Mouse (Mus musculus): ENCODE measurements around the gene Nfkbib. TPM values are rescaled to one million over a fixed set of nuclear protein-coding genes. Genes with fewer than 3 reads are reported as not detected.

Gene Nfkbib
- total RNA-seq, 2 experiments from 2014 or later = 32.1 to 33.5 TPM

- no peak for DNase-seq (ENCODE audit: extremely low spot score in 1 of 2, low spot score in 1 of 2)
These were observed 5.9 kb upstream of the Nfkbib start for GRCm38 (mm10) chr7:28773163-28773562.

- no peak for DNase-seq (ENCODE audit: extremely low spot score in 1 of 2, low spot score in 1 of 2)
These were observed 4.6 kb upstream of the Nfkbib start for GRCm38 (mm10) chr7:28771867-28772266.

GRCm38 (mm10) chr7:28770309-28770708, 3.0 kb upstream of the Nfkbib start:
- DNase-seq (ENCODE audit: extremely low spot score in 1 of 2, low spot score in 1 of 2) = no peak

- no peak for DNase-seq (ENCODE audit: extremely low spot score in 1 of 2, low spot score in 1 of 2)
These were observed 2.2 kb upstream of the Nfkbib start for GRCm38 (mm10) chr7:28769414-28769958.

- no peak for DNase-seq (ENCODE audit: extremely low spot score in 1 of 2, low spot score in 1 of 2)
These were observed 402 bp downstream of the Nfkbib start for GRCm38 (mm10) chr7:28766910-28767309.

- peak; percentile 85 to 87 for DNase-seq (ENCODE audit: extremely low spot score in 1 of 2, low spot score in 1 of 2)
These were observed 986 bp downstream of the Nfkbib start, which contains the start of gene Sirt2 for GRCm38 (mm10) chr7:28766173-28766879. Gene Sirt2 (plus strand): TSS chr7:28766735.

- DNase-seq (ENCODE audit: extremely low spot score in 1 of 2, low spot score in 1 of 2) = no peak
These were observed 2.1 kb downstream of the Nfkbib start for GRCm38 (mm10) chr7:28765211-28765610.

GRCm38 (mm10) chr7:28761907-28762306, 5.4 kb downstream of the Nfkbib start:
- DNase-seq (ENCODE audit: extremely low spot score in 1 of 2, low spot score in 1 of 2) = no peak

GRCm38 (mm10) chr7:28758623-28759022, 8.7 kb downstream of the Nfkbib start:
- no peak for DNase-seq (ENCODE audit: extremely low spot score in 1 of 2, low spot score in 1 of 2)

GRCm38 (mm10) chr7:28756079-28756478, 11.2 kb downstream of the Nfkbib start, which contains the start of gene Ccer2:
Gene Ccer2 (plus strand): TSS chr7:28756174.
- no peak for DNase-seq (ENCODE audit: extremely low spot score in 1 of 2, low spot score in 1 of 2)

GRCm38 (mm10) chr7:28749935-28750334, 17.4 kb downstream of the Nfkbib start:
- no peak for DNase-seq (ENCODE audit: extremely low spot score in 1 of 2, low spot score in 1 of 2)

GRCm38 (mm10) chr7:28741709-28742438, 25.4 kb downstream of the Nfkbib start, which contains the start of the genes Mrps12 and Sars2:
Gene Mrps12 (minus strand): TSS chr7:28741820.
Gene Sars2 (plus strand): TSS chr7:28741992.
- peak; percentile 92 to 96 for DNase-seq (ENCODE audit: extremely low spot score in 1 of 2, low spot score in 1 of 2)

GRCm38 (mm10) chr7:28741368-28741708, 26.0 kb downstream of the Nfkbib start:
- no peak for DNase-seq (ENCODE audit: extremely low spot score in 1 of 2, low spot score in 1 of 2)

- DNase-seq (ENCODE audit: extremely low spot score in 1 of 2, low spot score in 1 of 2) = no peak
These were observed 26.4 kb downstream of the Nfkbib start for GRCm38 (mm10) chr7:28740949-28741348.

GRCm38 (mm10) chr7:28739829-28740228, 27.5 kb downstream of the Nfkbib start:
- no peak for DNase-seq (ENCODE audit: extremely low spot score in 1 of 2, low spot score in 1 of 2)

- no peak for DNase-seq (ENCODE audit: extremely low spot score in 1 of 2, low spot score in 1 of 2)
These were observed 31.6 kb downstream of the Nfkbib start for GRCm38 (mm10) chr7:28735701-28736100.

- no peak for DNase-seq (ENCODE audit: extremely low spot score in 1 of 2, low spot score in 1 of 2)
These were observed 34.1 kb downstream of the Nfkbib start for GRCm38 (mm10) chr7:28733211-28733610.

- no peak for DNase-seq (ENCODE audit: extremely low spot score in 1 of 2, low spot score in 1 of 2)
These were observed 34.8 kb downstream of the Nfkbib start for GRCm38 (mm10) chr7:28732341-28733142.

GRCm38 (mm10) chr7:28727649-28728340, 39.5 kb downstream of the Nfkbib start:
- DNase-seq (ENCODE audit: extremely low spot score in 1 of 2, low spot score in 1 of 2) = peak; percentile 28 to 40

- DNase-seq (ENCODE audit: extremely low spot score in 1 of 2, low spot score in 1 of 2) = peak; percentile 76 to 90
These were observed 40.7 kb downstream of the Nfkbib start for GRCm38 (mm10) chr7:28726600-28726999.
